Mouse (Mus musculus): ENCODE results near the gene Mrpl43. TPM values are rescaled to one million over a fixed set of nuclear protein-coding genes. Genes with fewer than 3 reads are reported as not detected.

Mrpl43 gene
- polyA plus RNA-seq, 1 experiment from 2014 or later: 28.8 TPM

DNA sequence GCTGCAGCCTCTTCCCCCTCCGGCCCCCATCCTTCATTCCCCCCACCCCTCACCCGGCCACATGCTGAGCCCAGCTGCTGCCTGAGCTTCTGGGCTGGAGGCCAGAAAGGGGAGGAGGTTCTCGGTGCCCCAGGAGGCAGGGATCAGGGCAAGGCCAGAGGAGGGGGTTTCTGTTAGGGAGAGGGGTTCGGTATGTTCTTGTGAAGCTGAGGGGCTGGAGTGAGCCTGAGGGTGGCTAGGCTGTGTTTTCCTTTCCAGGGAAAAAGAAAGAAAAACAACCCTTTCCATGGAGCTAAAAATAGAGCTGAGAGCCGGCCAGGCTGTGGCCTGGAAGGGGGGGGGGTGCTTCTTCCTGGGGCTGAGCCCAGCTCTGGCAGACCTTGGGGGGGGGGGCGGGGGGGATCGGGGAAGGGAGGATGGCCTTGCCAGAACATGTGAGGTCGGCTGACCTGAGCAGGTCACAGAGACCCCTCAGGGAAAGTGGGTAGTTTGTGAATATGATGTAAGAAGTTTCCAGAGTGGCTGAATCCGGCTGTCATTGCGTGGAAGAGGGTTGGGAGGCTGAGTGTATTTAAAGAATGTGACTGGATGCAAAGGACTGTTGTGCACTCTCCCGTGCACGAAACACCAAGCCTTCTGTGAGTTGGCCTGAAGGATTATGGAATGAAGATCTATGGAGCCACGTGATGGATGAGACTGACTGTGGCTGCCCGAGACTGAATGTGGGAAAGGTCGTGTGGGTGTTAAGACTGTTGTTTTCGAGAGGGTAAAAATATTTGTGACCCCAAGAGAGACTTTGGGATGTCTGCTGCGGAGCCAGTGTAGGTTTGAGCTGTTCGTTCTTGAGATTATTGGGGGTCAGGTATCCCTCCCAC, 10.3 kb upstream of the Mrpl43 start:
- H3K4me2 ChIP-seq: peak overlapping the region; percentile 94
- peaks cover 33% of the 10 kb centered on the region for H3K27me3 ChIP-seq
- H3K4me3 ChIP-seq (replicated peaks): peak overlapping the region; percentile 63
- H3K27ac ChIP-seq (replicated peaks): peak overlapping the region; percentile 70
- H3K9me3 ChIP-seq (replicated peaks): no peaks in the 10 kb centered on the region
- peaks cover 10% of the 10 kb centered on the region for H3K36me3 ChIP-seq (replicated peaks)
- under 1% methylated on average over 18 of the region's 18 CpGs for WGBS (ENCODE audit: insufficient replicate concordance)
- peak overlapping the region; percentile 57; the same call in 1 of the 2 replicates for H3K9ac ChIP-seq
- no peak for ATAC-seq (ENCODE audit: insufficient read depth)
- H3K4me1 ChIP-seq (replicated peaks): peaks cover 62% of the 10 kb centered on the region

DNA sequence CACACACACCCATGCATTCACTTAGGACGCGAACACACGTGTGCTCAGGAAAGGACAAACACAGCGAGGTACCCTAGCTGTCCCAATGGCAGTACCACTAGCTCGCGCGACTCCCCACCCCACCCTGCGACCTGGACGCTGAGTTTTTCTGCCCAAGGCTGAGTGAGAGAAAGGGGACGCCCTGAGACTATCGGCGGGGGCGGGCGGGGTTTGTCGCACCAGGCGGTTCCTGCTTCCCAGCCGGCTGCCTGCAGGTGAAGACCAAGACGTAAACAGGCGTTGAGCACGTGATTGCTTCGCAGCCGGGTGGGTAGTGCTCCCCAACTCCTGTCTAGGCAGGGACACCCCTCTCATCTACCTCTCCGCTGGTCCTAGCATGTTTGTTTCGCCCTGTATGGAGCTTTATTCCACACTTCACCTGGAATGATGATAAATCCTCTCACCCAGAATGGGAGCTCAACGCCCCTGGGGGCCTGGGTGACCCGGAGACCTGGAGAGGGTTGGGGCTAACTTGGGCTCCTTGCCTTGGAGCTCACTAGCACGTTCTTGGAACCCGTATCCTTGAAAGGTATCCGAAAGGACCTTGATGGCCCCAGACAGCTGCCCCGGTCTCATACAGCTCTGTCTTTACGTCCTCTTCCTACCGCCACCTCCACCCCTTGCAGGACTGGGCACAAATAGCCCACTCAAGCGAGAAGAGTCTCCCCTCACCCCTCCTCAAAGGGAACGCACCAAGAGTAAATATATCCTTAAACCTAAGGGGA, 9.5 kb upstream of the Mrpl43 start:
- H3K36me3 ChIP-seq (replicated peaks): peaks cover 18% of the 10 kb centered on the region
- H3K9me3 ChIP-seq (replicated peaks): no peaks in the 10 kb centered on the region
- H3K4me3 ChIP-seq (replicated peaks): peak overlapping the region; percentile 63
- peaks cover 33% of the 10 kb centered on the region for H3K27me3 ChIP-seq
- peak overlapping the region; percentile 94 for H3K4me2 ChIP-seq
- WGBS (ENCODE audit: insufficient replicate concordance): under 1% methylated on average over 34 of the region's 34 CpGs
- H3K4me1 ChIP-seq (replicated peaks): peaks cover 62% of the 10 kb centered on the region
- H3K9ac ChIP-seq: peak overlapping the region; percentile 57
- ATAC-seq (ENCODE audit: insufficient read depth): peak; percentile 16; the same call in 1 of the 2 replicates
- peak overlapping the region; percentile 70 for H3K27ac ChIP-seq (replicated peaks)

DNA sequence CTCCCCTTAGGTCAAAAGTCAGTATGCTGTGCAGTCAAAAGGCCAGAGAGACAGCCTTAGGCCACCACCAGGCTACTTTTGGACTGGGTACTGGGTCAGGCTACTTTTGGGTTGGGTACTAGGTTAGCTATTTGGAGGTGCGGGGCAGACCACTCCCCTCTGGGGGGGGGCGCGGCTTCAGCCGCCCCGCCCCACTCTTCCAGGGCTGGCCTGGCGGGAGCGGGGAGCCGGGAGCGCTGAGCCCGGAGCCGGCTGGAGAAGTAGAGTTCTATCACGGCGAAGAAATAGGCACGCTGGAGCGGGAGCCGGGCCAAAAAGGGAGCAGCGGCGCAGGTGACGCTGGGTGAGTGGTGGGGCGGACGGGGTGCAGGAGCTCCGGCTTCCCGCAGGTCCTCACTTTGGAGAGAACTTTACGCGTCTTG, 8.8 kb upstream of the Mrpl43 start:
- Histone ChIP-seq H3K27ac (replicated peaks) (peak overlapping the region; percentile 70), H3K4me2 (peak overlapping the region; percentile 94), H3K9me3 (replicated peaks) (no peaks in the 10 kb centered on the region), H3K4me3 (replicated peaks) (peak overlapping the region; percentile 63), H3K36me3 (replicated peaks) (peaks cover 26% of the 10 kb centered on the region), H3K4me1 (replicated peaks) (peaks cover 62% of the 10 kb centered on the region), H3K27me3 (peaks cover 33% of the 10 kb centered on the region), H3K9ac (peak overlapping the region; percentile 57)
- under 1% methylated on average over 25 of the region's 25 CpGs for WGBS (ENCODE audit: insufficient replicate concordance)
- peak; percentile 32 for ATAC-seq (ENCODE audit: insufficient read depth)

DNA sequence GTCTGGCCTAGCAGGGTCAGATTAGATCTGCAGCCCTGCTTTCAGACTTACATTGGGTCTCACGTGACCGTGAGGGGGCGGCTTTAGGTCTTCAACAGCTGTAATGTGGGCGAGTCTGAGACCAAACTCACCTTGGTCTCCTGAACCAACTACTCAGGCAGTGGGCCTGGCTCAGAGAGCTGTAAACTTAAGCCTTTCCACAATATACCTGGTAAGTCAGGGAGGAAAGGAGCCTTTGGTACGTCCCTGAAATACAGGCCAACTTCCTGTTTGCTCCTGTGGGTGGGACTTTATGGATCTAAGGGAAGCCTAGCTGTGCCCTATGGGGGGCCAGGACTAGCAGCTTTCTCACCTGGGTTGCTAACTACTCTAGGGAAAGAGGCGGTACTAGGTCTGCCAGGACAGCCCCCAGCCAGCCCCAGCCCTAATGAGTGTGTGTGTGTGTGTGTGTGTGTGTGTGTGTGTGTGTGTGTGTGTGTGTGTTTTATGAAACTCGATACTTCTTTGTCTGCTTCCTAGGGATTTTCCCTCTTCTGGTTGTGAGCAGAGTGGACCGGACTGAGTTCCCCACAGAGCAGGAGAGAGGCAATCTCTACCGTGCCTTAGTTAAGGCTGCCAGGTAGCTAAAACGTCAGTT, 8.2 kb upstream of the Mrpl43 start, which contains the start of gene Lzts2:
TSS of gene Lzts2 (plus strand) at position 80 of the 637 bp plus-strand sequence.
- Histone ChIP-seq H3K4me3 (replicated peaks) (peak within 1 kb of the TSS; percentile 63), H3K36me3 (replicated peaks) (peaks cover 29% of the 10 kb centered on the region), H3K27ac (replicated peaks) (peak within 1 kb of the TSS; percentile 70), H3K4me1 (replicated peaks) (peaks cover 57% of the 10 kb centered on the region), H3K4me2 (peak within 1 kb of the TSS; percentile 94), H3K27me3 (peaks cover 33% of the 10 kb centered on the region), H3K9ac (peak within 1 kb of the TSS; percentile 57), H3K9me3 (replicated peaks) (no peaks in the 10 kb centered on the region)
- peak; percentile 29; the same call in 1 of the 2 replicates for ATAC-seq (ENCODE audit: insufficient read depth)
- WGBS (ENCODE audit: insufficient replicate concordance): 6% methylated on average over 10 of the region's 10 CpGs

DNA sequence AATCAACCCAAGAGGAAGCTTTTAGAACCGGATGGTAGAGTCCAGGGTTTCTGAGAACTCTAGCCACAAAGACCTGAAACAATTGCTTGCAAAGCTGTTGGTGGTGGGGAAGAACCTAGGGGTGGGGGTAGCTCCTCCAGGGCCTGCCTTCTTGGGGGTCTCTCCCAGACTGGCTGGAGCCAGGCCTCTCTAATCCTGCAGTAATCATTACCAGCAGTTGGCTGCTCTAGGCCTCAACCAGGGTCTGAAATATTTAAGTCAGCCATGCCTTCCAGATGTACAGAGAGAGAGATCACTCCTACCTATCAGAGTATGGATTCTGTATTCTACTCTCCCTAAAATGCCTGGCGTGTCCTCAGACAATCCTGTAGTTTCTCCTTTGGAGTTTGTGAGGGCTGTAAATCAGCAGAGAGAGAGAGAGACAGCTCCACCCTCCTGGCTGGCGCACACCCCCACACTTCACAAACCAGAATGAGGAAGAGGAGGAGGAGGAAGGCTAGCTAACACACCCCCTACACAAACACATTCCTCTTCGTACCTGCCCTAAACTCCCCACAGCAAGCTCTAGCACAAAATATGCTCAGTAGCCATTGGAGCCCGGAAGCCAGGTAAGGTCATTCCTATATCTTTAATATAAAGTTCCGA, 7.5 kb upstream of the Mrpl43 start:
- Histone ChIP-seq H3K9me3 (replicated peaks) (no peaks in the 10 kb centered on the region), H3K4me3 (replicated peaks) (no peak overlapping the region), H3K27ac (replicated peaks) (peak overlapping the region; percentile 70), H3K9ac (no peak overlapping the region), H3K4me2 (peak overlapping the region; percentile 94), H3K27me3 (peaks cover 32% of the 10 kb centered on the region), H3K4me1 (replicated peaks) (peaks cover 53% of the 10 kb centered on the region), H3K36me3 (replicated peaks) (peaks cover 29% of the 10 kb centered on the region)
- no peak for ATAC-seq (ENCODE audit: insufficient read depth)
- 38% methylated on average over 6 of the region's 6 CpGs for WGBS (ENCODE audit: insufficient replicate concordance)

DNA sequence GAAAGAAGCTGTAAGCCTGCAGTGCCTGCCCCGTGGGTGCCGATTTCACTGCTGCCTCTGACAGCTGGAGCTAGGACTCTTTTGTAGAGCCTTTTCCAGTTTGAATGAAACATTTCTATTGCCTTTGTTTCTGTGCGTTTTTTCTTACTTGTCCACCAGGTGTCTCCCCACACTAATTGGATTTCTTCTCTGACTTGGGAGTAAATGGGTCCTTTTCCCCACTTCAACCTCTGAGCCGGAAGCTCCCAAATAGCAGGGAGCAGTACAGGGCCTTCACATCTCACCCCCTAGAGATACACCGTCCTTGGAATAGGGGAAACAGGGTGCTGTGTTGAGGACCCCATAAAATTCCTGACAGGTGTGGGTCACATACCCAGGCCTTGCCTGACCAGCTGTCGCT, 6.4 kb upstream of the Mrpl43 start:
- Histone ChIP-seq H3K4me2 (no peak overlapping the region), H3K9ac (no peak overlapping the region), H3K9me3 (replicated peaks) (no peaks in the 10 kb centered on the region), H3K27ac (replicated peaks) (no peak overlapping the region), H3K27me3 (peaks cover 23% of the 10 kb centered on the region), H3K4me3 (replicated peaks) (no peak overlapping the region), H3K36me3 (replicated peaks) (peaks cover 36% of the 10 kb centered on the region), H3K4me1 (replicated peaks) (peaks cover 54% of the 10 kb centered on the region)
- no peak for ATAC-seq (ENCODE audit: insufficient read depth)
- 52% methylated on average over 6 of the region's 6 CpGs for WGBS (ENCODE audit: insufficient replicate concordance)

DNA sequence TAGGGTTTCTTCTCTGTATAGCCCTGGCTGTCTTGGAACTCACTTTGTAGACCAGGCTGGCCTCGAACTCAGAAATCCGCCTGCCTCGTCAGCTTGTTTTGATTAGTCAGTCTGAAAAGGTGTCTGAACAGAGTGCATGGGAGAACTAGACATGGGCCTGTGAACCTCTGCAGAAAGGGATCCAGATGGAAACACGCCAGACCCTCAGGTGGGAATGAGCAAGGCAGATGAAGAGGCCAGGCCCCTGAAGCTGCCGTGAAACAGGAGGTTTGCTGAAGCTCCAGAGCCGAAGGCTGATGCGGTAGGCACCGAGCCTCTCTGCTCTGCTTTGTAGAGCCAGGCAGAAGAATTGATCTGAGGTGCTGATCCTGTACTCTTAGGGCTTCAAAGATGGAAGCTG, 6.0 kb upstream of the Mrpl43 start:
- Histone ChIP-seq H3K27ac (replicated peaks) (no peak overlapping the region), H3K4me3 (replicated peaks) (no peak overlapping the region), H3K27me3 (peaks cover 20% of the 10 kb centered on the region), H3K4me2 (no peak overlapping the region), H3K36me3 (replicated peaks) (peaks cover 36% of the 10 kb centered on the region), H3K9ac (no peak overlapping the region), H3K9me3 (replicated peaks) (no peaks in the 10 kb centered on the region), H3K4me1 (replicated peaks) (peaks cover 55% of the 10 kb centered on the region)
- no peak for ATAC-seq (ENCODE audit: insufficient read depth)
- 78% methylated on average over 8 of the region's 8 CpGs for WGBS (ENCODE audit: insufficient replicate concordance)

DNA sequence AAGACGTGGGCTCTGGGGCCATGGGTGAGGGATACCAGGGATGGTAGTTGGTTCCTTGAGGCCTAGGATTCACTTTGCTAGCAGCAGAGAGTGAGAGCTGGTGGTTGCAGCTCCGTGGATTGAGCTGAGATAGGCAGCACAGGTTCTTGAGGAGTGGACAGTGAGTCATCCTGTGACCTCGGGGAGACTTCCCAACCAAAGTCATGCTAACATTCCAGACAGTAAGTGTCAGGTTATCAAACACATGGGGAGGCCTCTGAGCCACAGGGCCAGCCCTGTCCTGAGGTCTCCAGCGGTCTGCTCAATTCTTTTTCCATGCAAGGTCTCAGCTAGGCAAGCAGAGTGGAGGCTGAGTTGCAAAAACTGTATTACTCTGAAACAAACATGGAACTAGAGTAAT, 4.4 kb upstream of the Mrpl43 start:
- Histone ChIP-seq H3K4me1 (replicated peaks) (peaks cover 49% of the 10 kb centered on the region), H3K9me3 (replicated peaks) (no peaks in the 10 kb centered on the region), H3K9ac (no peak overlapping the region), H3K27ac (replicated peaks) (no peak overlapping the region), H3K27me3 (peaks cover 5% of the 10 kb centered on the region; the same call in 1 of the 2 replicates), H3K36me3 (replicated peaks) (peaks cover 36% of the 10 kb centered on the region), H3K4me2 (no peak overlapping the region), H3K4me3 (replicated peaks) (no peak overlapping the region)
- WGBS (ENCODE audit: insufficient replicate concordance): 71% methylated on average over 4 of the region's 4 CpGs
- no peak for ATAC-seq (ENCODE audit: insufficient read depth)

DNA sequence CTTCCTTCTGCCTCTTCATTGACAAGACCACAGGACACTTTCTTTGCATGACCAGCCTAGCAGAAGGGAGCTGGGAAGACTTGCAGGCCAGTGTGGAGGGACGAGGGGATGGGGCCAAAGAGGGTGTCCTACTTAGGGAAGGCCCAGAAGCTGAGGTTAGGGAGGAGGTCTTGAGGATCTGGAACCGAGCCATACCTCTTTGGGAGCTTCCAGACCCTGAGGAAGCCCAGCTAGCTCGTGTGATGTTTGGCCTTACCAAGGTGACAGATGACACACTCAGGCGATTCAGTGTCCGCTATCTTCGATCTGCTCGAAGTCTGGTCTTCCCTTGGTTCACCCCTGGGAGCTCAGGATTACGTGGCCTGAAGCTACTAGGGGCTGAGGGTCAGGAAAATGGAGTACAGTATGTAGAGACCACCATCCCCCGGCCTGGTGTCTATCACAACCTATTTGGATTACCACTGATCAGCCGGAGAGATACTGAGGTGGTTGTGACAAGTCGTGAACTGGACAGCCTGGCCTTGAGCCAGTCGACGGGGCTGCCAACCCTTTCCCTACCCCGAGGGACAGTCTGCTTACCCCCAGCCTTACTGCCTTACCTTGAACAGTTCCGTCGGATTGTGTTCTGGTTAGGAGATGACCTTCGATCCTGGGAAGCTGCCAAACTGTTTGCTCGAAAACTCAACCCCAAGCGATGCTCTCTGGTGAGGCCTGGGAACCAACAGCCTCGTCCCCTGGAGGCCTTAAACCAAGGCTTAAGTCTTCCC, 1.4 kb upstream of the Mrpl43 start:
- Histone ChIP-seq H3K4me3 (replicated peaks) (peak overlapping the region; percentile 80), H3K4me1 (replicated peaks) (peaks cover 35% of the 10 kb centered on the region), H3K27ac (replicated peaks) (peak overlapping the region; percentile 79), H3K9ac (peak overlapping the region; percentile 75), H3K36me3 (replicated peaks) (peaks cover 57% of the 10 kb centered on the region), H3K9me3 (replicated peaks) (no peaks in the 10 kb centered on the region), H3K4me2 (peak overlapping the region; percentile 95), H3K27me3 (no peaks in the 10 kb centered on the region)
- 65% methylated on average over 20 of the region's 20 CpGs for WGBS (ENCODE audit: insufficient replicate concordance)
- ATAC-seq (ENCODE audit: insufficient read depth): no peak

DNA sequence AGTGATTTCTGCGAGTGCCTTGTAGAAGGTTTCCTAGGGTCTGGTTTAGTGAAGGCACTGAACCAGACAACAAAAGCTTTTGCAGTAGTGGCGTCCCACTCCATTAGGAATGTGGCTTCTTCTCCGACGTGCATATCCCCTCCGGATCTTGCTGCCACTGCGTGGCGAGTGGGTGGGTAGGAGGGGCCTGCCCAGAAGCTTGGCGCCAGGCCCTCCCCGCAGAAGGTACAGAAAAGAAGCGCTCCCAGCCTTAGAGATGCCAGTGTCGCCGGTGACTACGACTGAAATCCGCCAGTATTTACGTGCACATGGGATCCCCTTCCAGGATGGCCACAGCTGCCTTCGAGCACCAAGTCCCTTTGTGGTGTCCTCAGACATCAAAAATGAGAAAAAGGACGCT, 779 bp upstream of the Mrpl43 start:
- H3K27ac ChIP-seq (replicated peaks): peak overlapping the region; percentile 79
- peaks cover 52% of the 10 kb centered on the region for H3K36me3 ChIP-seq (replicated peaks)
- 26% methylated on average over 17 of the region's 17 CpGs for WGBS (ENCODE audit: insufficient replicate concordance)
- peak overlapping the region; percentile 80 for H3K4me3 ChIP-seq (replicated peaks)
- H3K27me3 ChIP-seq: no peaks in the 10 kb centered on the region
- no peak for ATAC-seq (ENCODE audit: insufficient read depth)
- peak overlapping the region; percentile 95 for H3K4me2 ChIP-seq
- H3K4me1 ChIP-seq (replicated peaks): peaks cover 35% of the 10 kb centered on the region
- H3K9ac ChIP-seq: peak overlapping the region; percentile 75
- H3K9me3 ChIP-seq (replicated peaks): no peaks in the 10 kb centered on the region

All from liver, embryonic 15.5 days (tissue).